Mouse (Mus musculus): Measurements from ENCODE around the gene Olfr518. TPM values are rescaled to one million over a fixed set of nuclear protein-coding genes. Genes with fewer than 3 reads are reported as not detected.

Gene Olfr518
- not detected in 2 replicates for polyA plus RNA-seq (2012; rRNA removed)

- Histone ChIP-seq H3K4me1 (ENCODE audit: control insufficient read depth, insufficient read depth, insufficient read length, low read length) (no peaks in the 10 kb centered on the region), H3K36me3 (ENCODE audit: control insufficient read depth, insufficient read depth, low read length) (no peaks in the 10 kb centered on the region), H3K27ac (ENCODE audit: insufficient read depth, low read depth, low read length) (no peak within 1 kb of the TSS), H3K27me3 (ENCODE audit: control insufficient read depth, insufficient read depth, low read length) (no peaks in the 10 kb centered on the region), H3K4me3 (ENCODE audit: low read depth, low read length) (no peak within 1 kb of the TSS)
- TF ChIP-seq POLR2A (IDR thresholded peaks at IDR 0.05; ENCODE audit: low read depth, low read length) = no peak
- TF ChIP-seq CTCF (IDR thresholded peaks at IDR 0.05; ENCODE audit: extremely low read depth, insufficient read length, insufficient replicate concordance, low read depth, low read length) = no peak
- WGBS = 76% methylated on average over 4 of the region's 4 CpGs
Observed at GRCm38 (mm10) chr7:108884906-108885305, at the start of gene Olfr518. TSS of gene Olfr518 (minus strand) at chr7:108885006.

GRCm38 (mm10) chr7:108933794-108934731 is 49.3 kb upstream of the Olfr518 start, which contains the start of gene Eif3f:
TSS of gene Eif3f (plus strand) at chr7:108934417.
- 2% methylated on average over 50 of the region's 50 CpGs for WGBS

GRCm38 (mm10) chr7:108929726-108930393 is 45.1 kb upstream of the Olfr518 start, which contains the start of gene Nlrp10:
TSS of gene Nlrp10 (minus strand) at chr7:108930178.
- no peak within 1 kb of the TSS for H3K4me3 ChIP-seq (ENCODE audit: low read depth, low read length)
- WGBS = 44% methylated on average over 6 of the region's 6 CpGs
- H3K27ac ChIP-seq (ENCODE audit: insufficient read depth, low read depth, low read length) = no peak within 1 kb of the TSS
- no peaks in the 10 kb centered on the region for H3K36me3 ChIP-seq (ENCODE audit: control insufficient read depth, insufficient read depth, low read length)
- H3K27me3 ChIP-seq (ENCODE audit: control insufficient read depth, insufficient read depth, low read length) = no peaks in the 10 kb centered on the region
- no peaks in the 10 kb centered on the region for H3K4me1 ChIP-seq (ENCODE audit: control insufficient read depth, insufficient read depth, insufficient read length, low read length)
- no peak for TF ChIP-seq POLR2A (IDR thresholded peaks at IDR 0.05; ENCODE audit: low read depth, low read length)

More at GRCm38 (mm10) chr7:108933794-108934731, 49.3 kb upstream of the Olfr518 start, which contains the start of gene Eif3f:
- TF ChIP-seq CTCF (IDR thresholded peaks at IDR 0.05; ENCODE audit: extremely low read depth, insufficient read length, insufficient replicate concordance, low read depth, low read length) = peak; percentile 83; the same call in 1 of the 2 replicates
- peak; percentile 70 for TF ChIP-seq POLR2A (IDR thresholded peaks at IDR 0.05; ENCODE audit: low read depth, low read length)
- peak within 1 kb of the TSS; percentile 98 for H3K4me3 ChIP-seq (ENCODE audit: low read depth, low read length)
- no peaks in the 10 kb centered on the region for H3K27me3 ChIP-seq (ENCODE audit: control insufficient read depth, insufficient read depth, low read length)
- peak within 1 kb of the TSS; percentile 31; the same call in 1 of the 2 replicates for H3K27ac ChIP-seq (ENCODE audit: insufficient read depth, low read depth, low read length)
- peaks cover 7% of the 10 kb centered on the region; the same call in 1 of the 2 replicates for H3K4me1 ChIP-seq (ENCODE audit: control insufficient read depth, insufficient read depth, insufficient read length, low read length)
- peaks cover 16% of the 10 kb centered on the region for H3K36me3 ChIP-seq (ENCODE audit: control insufficient read depth, insufficient read depth, low read length)

- TF ChIP-seq POLR2A (IDR thresholded peaks at IDR 0.05; ENCODE audit: low read depth, low read length) (no peak), CTCF (IDR thresholded peaks at IDR 0.05; ENCODE audit: extremely low read depth, insufficient read length, insufficient replicate concordance, low read depth, low read length) (no peak)
- no peak overlapping the region for H3K4me3 ChIP-seq (ENCODE audit: low read depth, low read length)
Observed at GRCm38 (mm10) chr7:108928280-108929188, 43.7 kb upstream of the Olfr518 start.

GRCm38 (mm10) chr7:108927043-108927442 is 42.2 kb upstream of the Olfr518 start:
- H3K4me3 ChIP-seq (ENCODE audit: low read depth, low read length) = no peak overlapping the region

More at GRCm38 (mm10) chr7:108928280-108929188, 43.7 kb upstream of the Olfr518 start:
- 67% methylated on average over 11 of the region's 11 CpGs for WGBS
- H3K4me1 ChIP-seq (ENCODE audit: control insufficient read depth, insufficient read depth, insufficient read length, low read length) = no peaks in the 10 kb centered on the region
- no peaks in the 10 kb centered on the region for H3K27me3 ChIP-seq (ENCODE audit: control insufficient read depth, insufficient read depth, low read length)
- no peak overlapping the region for H3K27ac ChIP-seq (ENCODE audit: insufficient read depth, low read depth, low read length)
- no peaks in the 10 kb centered on the region for H3K36me3 ChIP-seq (ENCODE audit: control insufficient read depth, insufficient read depth, low read length)

GRCm38 (mm10) chr7:108903969-108904368 is 19.2 kb upstream of the Olfr518 start:
- 68% methylated on average over 2 of the region's 2 CpGs for WGBS
- H3K27me3 ChIP-seq (ENCODE audit: control insufficient read depth, insufficient read depth, low read length) = no peaks in the 10 kb centered on the region
- H3K4me3 ChIP-seq (ENCODE audit: low read depth, low read length) = no peak overlapping the region
- H3K36me3 ChIP-seq (ENCODE audit: control insufficient read depth, insufficient read depth, low read length) = no peaks in the 10 kb centered on the region
- H3K4me1 ChIP-seq (ENCODE audit: control insufficient read depth, insufficient read depth, insufficient read length, low read length) = no peaks in the 10 kb centered on the region
- no peak overlapping the region for H3K27ac ChIP-seq (ENCODE audit: insufficient read depth, low read depth, low read length)
- TF ChIP-seq POLR2A (IDR thresholded peaks at IDR 0.05; ENCODE audit: low read depth, low read length) = no peak
- no peak for TF ChIP-seq CTCF (IDR thresholded peaks at IDR 0.05; ENCODE audit: extremely low read depth, insufficient read length, insufficient replicate concordance, low read depth, low read length)

More at GRCm38 (mm10) chr7:108927043-108927442, 42.2 kb upstream of the Olfr518 start:
- Histone ChIP-seq H3K27ac (ENCODE audit: insufficient read depth, low read depth, low read length) (no peak overlapping the region), H3K4me1 (ENCODE audit: control insufficient read depth, insufficient read depth, insufficient read length, low read length) (no peaks in the 10 kb centered on the region), H3K27me3 (ENCODE audit: control insufficient read depth, insufficient read depth, low read length) (no peaks in the 10 kb centered on the region), H3K36me3 (ENCODE audit: control insufficient read depth, insufficient read depth, low read length) (no peaks in the 10 kb centered on the region)
- WGBS = 55% methylated on average over 4 of the region's 4 CpGs
- no peak for TF ChIP-seq CTCF (IDR thresholded peaks at IDR 0.05; ENCODE audit: extremely low read depth, insufficient read length, insufficient replicate concordance, low read depth, low read length)
- TF ChIP-seq POLR2A (IDR thresholded peaks at IDR 0.05; ENCODE audit: low read depth, low read length) = no peak

Data from small intestine, adult 2 months (tissue).